ENCODE assay signal across 8 mouse cellular contexts in the genomic region with DNA sequence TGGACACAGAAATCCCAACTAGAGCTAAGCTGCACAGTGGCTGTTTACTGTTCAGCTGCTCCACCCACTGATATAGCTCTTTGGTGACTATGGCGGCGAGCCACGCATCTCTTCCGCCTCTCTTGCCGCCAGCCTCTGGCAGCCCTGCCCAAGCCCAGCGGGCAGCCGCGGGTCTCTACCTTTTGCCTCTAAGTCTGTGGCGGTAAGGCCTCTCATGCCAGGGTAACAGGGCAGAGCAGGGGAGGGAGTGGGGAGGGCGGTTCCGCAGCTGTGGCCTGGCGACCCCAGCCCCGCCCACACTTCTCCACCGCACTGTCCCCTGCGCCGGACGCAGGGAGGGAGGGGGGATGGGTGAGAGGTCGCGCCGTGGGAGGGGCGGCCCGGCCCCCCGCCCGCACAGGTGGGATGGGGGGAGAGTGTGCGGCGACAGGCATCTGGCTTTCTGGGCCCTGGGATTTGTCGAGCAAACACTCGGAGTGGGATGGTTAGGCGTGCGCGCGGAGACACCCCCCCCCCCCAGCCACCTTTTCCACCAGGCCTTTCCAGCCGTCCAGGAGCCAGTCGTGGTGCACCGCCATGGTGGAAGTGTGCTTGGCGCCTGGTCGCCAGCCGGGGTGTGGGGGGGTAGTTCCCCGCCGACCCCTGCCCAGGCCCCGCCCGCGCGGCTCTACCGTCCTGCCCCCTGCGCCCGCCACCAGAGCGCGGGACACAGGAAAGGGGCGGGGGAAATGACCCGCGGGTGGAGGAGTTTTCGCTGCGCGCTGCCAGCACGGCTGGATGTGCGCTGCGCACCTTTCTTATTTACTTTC. TPM values are rescaled to one million over a fixed set of nuclear protein-coding genes. Genes with fewer than 3 reads are reported as not detected.
DNase-seq lines count a peak whose midpoint lies in the region; ATAC-seq lines count a peak whose summit lies in the region.

No protein-coding gene starts in this region.

- intact Hi-C loops in heart, postnatal 25 days (cut with DNase I) = no loop called here

- peak; percentile 42 for DNase-seq in MN1 (ENCODE audit: low spot score)
- DNase-seq in c-Kit-negative CD71-positive TER-119-positive erythroid progenitor cells, embryonic 14.5 days (ENCODE audit: low read depth, low spot score) = peak; percentile 46
- peak; percentile 1 for DNase-seq in heart, postnatal 25 days (ENCODE audit: low spot score)
- DNase-seq in kidney, postnatal 4 days = peak; percentile 63 to 80
- DNase-seq in lung, postnatal 10 days = peak; percentile 22
- DNase-seq in ovary, postnatal 14 days (ENCODE audit: low spot score) = peak; percentile 16
- peak; percentile 28 for DNase-seq in urinary bladder, postnatal 25 days (ENCODE audit: low spot score)

- ATAC-seq in erythroid progenitor cell, adult 5-6 weeks (replicated peaks; ENCODE audit: low FRiP score, poor library complexity, severe bottlenecking) = peak; percentile 88

RNA-seq across cellular contexts. Expression of gene Slc22a29, which starts 33.4 kb away (rescaled TPM):
- total RNA-seq in erythroid progenitor cell, adult 5-6 weeks (2015; ENCODE audit: low replicate concordance) = not detected in 2 replicates
- not detected in 2 replicates for total RNA-seq in erythroid progenitor cell, adult 5-6 weeks (2017; ENCODE audit: low replicate concordance)
- not detected for total RNA-seq in heart, postnatal 25 days (2021)

Comparison
In these comparisons a context has a peak if more than half of its experiments do, and no peak if none do; other contexts are left out.
1. Peak in every context shown above with its lines: DNase-seq and ATAC-seq.
2. DNase-seq: peak in every context shown above with its lines; median percentile 72 in kidney, postnatal 4 days; 46 in c-Kit-negative CD71-positive TER-119-positive erythroid progenitor cells, embryonic 14.5 days; 42 in MN1; 28 in urinary bladder, postnatal 25 days; 22 in lung, postnatal 10 days; 16 in ovary, postnatal 14 days; 1 in heart, postnatal 25 days.